Mouse (Mus musculus) embryonic facial prominence, embryonic 13.5 days (tissue): Measurements from ENCODE around the gene Gm20869. TPM values are rescaled to one million over a fixed set of nuclear protein-coding genes. Genes with fewer than 3 reads are reported as not detected.
"Not testable (repeated sequence)": the region's sequence is repeated elsewhere in the genome, so short reads cannot be mapped to it uniquely, and the experiment has no call there.

Experiments used
- ATAC-seq: fragments of 200-750 bp; cut with Nextera tagmentation; 2 replicates; pipeline ENCODE4 v1.8.0; 2017; ENCODE audit warnings: low read depth; ENCODE audit not compliant: insufficient number of reproducible peaks, insufficient read depth, low FRiP score, low TSS enrichment
- H3K27ac ChIP-seq: fragments of 300-500 bp; sonication (generic); 2 replicates; pipeline ENCODE4 v1.5.1; 2015; ENCODE audit warnings: moderate library complexity, mild to moderate bottlenecking, inconsistent platforms
- H3K27me3 ChIP-seq: fragments of 300-500 bp; sonication (generic); 2 replicates; pipeline ENCODE4 v1.6.1; 2015; ENCODE audit warnings: mild to moderate bottlenecking, inconsistent platforms
- H3K36me3 ChIP-seq: fragments of 300-500 bp; sonication (generic); 2 replicates; pipeline ENCODE4 v1.6.1; 2015; ENCODE audit warnings: mild to moderate bottlenecking, inconsistent platforms
- H3K4me1 ChIP-seq: fragments of 300-500 bp; sonication (generic); 2 replicates; pipeline ENCODE4 v1.6.1; 2015; ENCODE audit warnings: inconsistent platforms
- H3K4me2 ChIP-seq: fragments of 300-500 bp; sonication (generic); 2 replicates; pipeline ENCODE4 v1.6.1; 2015; ENCODE audit warnings: moderate library complexity, mild to moderate bottlenecking, inconsistent platforms
- H3K4me3 ChIP-seq: fragments of 300-500 bp; sonication (generic); 2 replicates; pipeline ENCODE4 v1.5.1; 2015; ENCODE audit warnings: mild to moderate bottlenecking, inconsistent platforms
- H3K9ac ChIP-seq: fragments of 300-500 bp; sonication (generic); 2 replicates; pipeline ENCODE4 v1.6.1; 2015; ENCODE audit warnings: mild to moderate bottlenecking, inconsistent platforms
- H3K9me3 ChIP-seq: fragments of 300-500 bp; sonication (generic); 2 replicates; pipeline ENCODE4 v1.6.1; 2016; ENCODE audit warnings: inconsistent platforms
- WGBS: fragments of 180-500 bp; shearing (Covaris S2); methylation state at CpG from one replicate; pipeline ENCODE4 v1.1.7; 2015; ENCODE audit warnings: mixed read lengths; 5-methylcytosine and 5-hydroxymethylcytosine counted together
- polyA plus RNA-seq: library from polyadenylated mRNA; unstranded; fragments of >200 nt; fragmentation: Nextera tagmentation; extraction: Ambion mirVana; gene quantifications from 2 replicates; pipeline ENCODE4 v1.2.1, GENCODE M21; 2015

The Gm20869 gene
- polyA plus RNA-seq = not detected in 2 replicates

DNA sequence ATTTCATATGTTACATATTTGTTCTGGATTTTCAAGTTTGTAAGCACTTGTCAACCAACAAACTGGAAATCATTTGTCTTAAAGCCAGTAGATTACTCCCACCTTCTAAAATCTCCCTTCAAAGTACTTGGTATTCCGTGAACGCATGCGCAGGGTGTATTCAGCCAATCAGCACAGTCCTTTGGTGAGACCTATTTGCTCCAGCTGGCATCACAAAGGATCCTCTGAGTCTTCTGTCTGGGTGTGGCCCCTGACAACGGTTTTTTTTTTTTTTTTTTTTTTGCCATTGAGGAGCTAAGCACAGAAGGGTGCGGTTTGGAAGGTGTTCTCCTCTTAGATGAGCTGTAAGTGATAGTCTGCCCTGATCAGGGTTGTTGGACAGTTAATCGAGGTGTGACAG lies at the start of gene Gm20869:
TSS of gene Gm20869 (plus strand) at position 301 of the 400 bp plus-strand sequence.
- not testable (repeated sequence) for ATAC-seq, H3K4me2 ChIP-seq

More for the DNA sequence above, at the start of gene Gm20869:
- not testable (repeated sequence) for H3K4me1 ChIP-seq, H3K9ac ChIP-seq, H3K9me3 ChIP-seq, H3K27me3 ChIP-seq, H3K4me3 ChIP-seq, H3K27ac ChIP-seq, H3K36me3 ChIP-seq
- no CpG with 5 or more reads among the region's 6 CpGs for WGBS

Other genes starting within 250 kb of the Gm20869 start
- not detected in 2 replicates for gene Gm20870, start 222.6 kb downstream of the Gm20869 start, polyA plus RNA-seq